Mouse (Mus musculus) adrenal gland (tissue): ENCODE measurements around the gene Olfr392.

ENCODE experiments used
- intact Hi-C: fragments of 180-260 bp; cut with DNase I; formaldehyde crosslinking; loops from one replicate; pipeline ENCODE4 v1.15.1; 2025
- long read RNA-seq, 2 experiments: library from polyadenylated mRNA; unstranded; transcript quantifications; one replicate each; pipeline ENCODE4 v2.0.0; 2020; ENCODE audit warnings: borderline replicate concordance in 1 of 2; ENCODE audit not compliant: insufficient replicate concordance in 1 of 2

Gene Olfr392
- long read RNA-seq, experiment 1 = 0 reads
- long read RNA-seq, experiment 2 = 0 reads

DNA sequence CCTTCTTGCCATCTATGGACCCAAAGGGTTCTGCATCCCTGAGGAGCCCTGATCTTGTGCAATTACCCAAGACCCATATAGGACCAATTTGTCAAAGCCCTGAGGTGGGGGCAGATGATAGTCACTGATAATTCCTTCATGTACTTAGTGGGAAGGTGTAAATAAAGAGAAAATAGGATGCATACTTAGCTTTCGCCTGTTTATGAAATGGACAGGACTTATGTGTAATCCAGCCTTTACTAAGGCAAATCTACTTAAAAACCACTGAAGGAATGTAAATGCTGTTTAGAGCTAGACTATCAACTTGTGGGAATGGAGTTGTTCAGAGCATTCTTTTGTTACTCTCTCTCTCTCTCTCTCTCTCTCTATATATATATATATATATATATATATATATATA is at the start of gene Olfr392:
Gene Olfr392, minus strand, starts transcription at position 101 of the 400 bp plus-strand sequence.
- intact Hi-C loops = no loop called here

DNA sequence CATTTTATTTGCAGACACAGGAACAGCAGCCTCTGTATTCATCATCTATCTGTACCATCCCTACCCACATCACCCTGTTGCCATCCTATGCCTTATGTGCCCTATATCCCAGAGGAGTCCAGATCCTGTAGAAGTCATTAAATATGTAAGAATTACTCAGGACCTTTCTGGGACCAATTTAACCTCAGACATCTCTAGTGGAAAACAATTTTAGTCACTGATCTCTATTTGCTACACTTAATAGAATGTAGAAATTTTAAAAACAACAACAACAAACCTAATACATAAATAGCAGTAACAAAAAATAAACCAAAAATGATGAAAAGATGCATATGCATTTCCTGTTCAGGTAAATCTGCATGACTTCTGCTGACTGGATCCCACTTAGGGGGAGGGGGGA is 34.5 kb upstream of the Olfr392 start, which contains the start of gene Olfr393:
Gene Olfr393, minus strand, starts transcription at position 101 of the 400 bp plus-strand sequence.
- intact Hi-C loops = no loop called here

DNA sequence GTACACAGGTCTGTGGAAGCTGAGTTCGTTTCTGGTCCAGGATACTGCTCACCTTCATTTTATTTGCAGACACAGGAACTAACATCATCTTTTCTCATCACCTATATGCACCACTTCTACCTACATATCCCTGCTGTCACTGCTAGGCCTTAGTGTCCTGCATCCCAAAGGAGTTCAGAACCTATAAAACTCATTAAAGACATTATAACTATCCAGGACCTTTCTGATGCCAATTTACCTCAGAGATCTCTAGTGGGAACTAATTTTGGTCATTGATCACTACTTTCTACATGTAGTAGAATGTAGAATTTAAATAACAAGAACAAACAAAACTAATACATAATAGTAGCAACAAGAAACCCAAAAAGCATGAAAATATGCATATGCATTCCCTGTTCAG is 13.9 kb downstream of the Olfr392 start, which contains the start of gene Olfr391-ps:
Gene Olfr391-ps, minus strand, starts transcription at position 101 of the 400 bp plus-strand sequence.
- intact Hi-C loops = no loop called here

DNA sequence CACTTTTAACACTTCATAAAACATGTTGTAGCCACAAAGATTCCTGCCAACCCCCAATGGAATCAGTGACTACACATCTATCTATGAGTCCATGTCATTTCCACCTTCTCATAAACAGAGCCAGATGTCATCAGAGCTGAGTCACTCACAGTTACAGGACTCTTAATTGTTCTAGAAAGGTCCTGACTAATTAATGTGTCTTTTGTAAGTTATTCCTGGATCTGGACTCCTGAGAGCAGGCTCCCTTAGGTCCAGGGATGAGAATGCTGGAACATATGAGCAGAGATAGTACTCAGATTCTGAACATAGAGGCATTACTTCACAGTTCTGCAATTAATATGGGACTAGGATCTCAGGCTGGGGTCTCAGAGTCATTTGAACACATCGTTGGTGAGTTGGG is 34.2 kb downstream of the Olfr392 start, which contains the start of gene Olfr390:
Gene Olfr390, plus strand, starts transcription at position 301 of the 400 bp plus-strand sequence.
- intact Hi-C loops = no loop called here

DNA sequence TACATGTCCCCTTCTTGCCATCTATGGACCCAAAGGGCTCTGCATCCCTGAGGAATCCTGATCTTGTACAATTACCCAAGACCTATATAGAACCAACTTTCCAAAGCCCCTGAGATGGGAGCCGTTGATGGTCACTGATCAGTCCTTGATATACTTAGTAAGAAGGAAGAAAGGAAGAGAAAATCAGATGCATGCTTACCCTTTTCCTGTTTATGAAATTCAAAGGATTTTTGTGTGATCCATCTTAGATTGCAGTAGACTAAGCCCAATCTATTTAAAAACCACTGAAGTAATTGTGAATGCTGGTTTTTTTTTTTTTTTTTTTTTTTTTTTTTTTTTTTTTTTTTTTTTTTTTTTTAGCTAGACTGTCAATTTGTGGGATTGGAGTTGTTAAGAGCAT is 36.2 kb downstream of the Olfr392 start, which contains the start of gene Olfr389:
Gene Olfr389, minus strand, starts transcription at position 101 of the 400 bp plus-strand sequence.
- intact Hi-C loops = no loop called here
